Mouse (Mus musculus): ENCODE results near the gene Acadm. TPM values are rescaled to one million over a fixed set of nuclear protein-coding genes. Genes with fewer than 3 reads are reported as not detected.

Gene Acadm
- total RNA-seq (2021) = 10 to 100 TPM; 39.9 to 41.1 TPM
- long read RNA-seq, experiment 1, transcript Acadm-201 (12 exons, 2,047 nt) = major isoform, 54 of 65 reads
- long read RNA-seq, experiment 1, partial matches to known transcripts = 5 of 65 reads
- long read RNA-seq, experiment 1, other reads (novel, unspliced or antisense) = 6 of 65 reads
- long read RNA-seq, experiment 2, transcript Acadm-201 (12 exons, 2,047 nt) = major isoform, 51 of 61 reads
- long read RNA-seq, experiment 2, partial matches to known transcripts = 10 of 61 reads
- long read RNA-seq, experiment 2, other reads (novel, unspliced or antisense) = 0 of 61 reads

DNA sequence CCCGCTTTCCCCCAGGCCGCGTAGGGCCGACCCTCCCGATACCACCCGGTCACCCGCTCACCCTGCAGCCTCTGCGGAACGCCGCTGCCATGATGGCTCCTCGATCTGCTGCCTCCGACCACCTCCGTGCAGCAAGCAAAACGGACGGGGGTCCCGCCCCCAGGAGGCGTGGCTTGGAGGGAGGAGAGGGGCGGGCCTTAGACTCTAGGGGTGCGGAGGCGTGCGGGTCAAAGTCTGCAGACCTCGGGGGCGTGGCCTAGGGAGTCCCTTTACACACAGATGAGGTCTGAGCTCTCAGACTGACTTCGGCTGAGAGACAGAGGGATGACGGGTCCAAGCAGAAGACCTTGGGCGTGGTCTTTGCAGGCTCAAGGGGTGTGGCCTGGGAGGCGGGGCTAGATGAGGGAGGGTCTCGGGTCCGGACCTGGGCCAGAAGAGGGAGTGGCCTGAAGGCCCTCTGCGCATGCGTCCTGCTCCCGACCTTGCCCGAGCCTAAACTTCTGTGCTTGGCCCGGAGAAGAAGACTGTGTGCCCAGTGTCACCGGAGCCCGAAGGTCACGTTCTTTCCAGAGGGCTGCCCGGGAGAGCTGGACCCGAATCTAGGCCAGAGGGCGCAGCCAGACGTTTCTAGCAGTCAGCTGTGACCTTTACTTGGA lies at the start of gene Acadm:
TSS of gene Acadm (minus strand) at position 298 of the 656 bp plus-strand sequence.
- peak; percentile 90 to 92 for DNase-seq (ENCODE audit: low spot score in 2 of 2)

DNA sequence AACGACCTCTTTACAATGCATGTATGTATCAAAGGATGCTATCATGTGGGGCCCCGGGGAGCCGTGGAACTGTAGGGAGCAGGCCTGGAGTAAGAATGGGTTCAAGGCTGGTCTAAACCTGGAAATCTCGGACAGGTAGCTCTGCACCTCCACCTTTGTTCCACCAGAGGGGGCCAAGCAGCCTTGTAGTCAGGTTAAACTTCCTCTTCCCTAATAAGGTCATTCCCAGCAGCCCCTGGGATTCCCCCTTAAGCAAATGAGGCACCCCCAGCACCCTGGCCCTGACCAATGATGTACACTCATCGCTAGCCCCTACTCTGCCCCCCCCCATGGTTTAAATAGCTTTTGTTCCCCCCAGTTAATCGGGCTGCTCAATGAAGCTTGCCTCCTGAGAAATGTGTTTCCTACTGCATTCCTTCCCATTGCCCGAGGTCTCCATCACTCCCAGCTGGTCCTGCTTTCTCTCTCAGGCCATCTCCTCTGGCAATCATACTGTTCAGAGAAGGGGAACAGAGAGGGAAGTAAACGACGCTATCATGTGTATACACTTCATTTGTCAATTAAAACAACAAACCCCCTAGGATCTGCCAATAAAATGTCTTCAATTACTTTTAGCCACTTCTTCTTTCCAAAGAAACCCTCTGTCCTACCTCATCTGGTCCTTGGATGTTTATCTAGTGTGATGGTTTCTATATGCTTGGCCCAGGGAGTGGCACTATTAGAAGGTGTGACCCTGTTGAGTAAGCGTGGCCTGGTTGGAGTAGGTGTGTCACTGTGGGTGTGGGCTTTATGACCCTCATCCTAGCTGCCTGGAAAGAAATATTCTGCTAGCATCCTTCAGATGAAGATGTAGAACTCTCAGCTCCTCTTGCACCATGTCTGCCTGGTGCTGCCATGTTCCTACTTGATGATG lies 40.3 kb upstream of the Acadm start:
- peak; percentile 23 for DNase-seq (ENCODE audit: low spot score in 2 of 2)

DNA sequence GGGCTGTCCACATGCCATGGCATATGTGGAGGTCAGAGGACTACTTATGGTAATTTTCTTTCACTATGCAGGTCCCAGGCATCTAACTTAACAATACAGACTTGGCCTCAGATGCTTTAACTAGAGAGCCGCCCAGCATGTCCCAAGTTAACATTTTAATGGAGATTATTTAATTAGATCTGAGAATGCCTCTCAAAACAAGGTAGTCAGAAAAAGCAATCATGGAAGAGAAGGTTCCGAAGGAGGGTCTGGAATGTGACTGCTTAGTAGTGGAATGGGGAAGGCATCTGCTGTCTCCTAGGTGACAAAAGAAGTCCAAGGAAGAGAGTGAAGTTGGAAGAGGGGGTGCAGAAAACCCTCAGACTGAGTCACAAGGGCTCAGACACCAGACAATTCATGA lies 36.2 kb upstream of the Acadm start:
- DNase-seq (ENCODE audit: low spot score in 2 of 2) = no peak

- DNase-seq (ENCODE audit: low spot score in 2 of 2) = no peak
Measured at GRCm38 (mm10) chr3:153975791-153976190, 31.4 kb upstream of the Acadm start.

- DNase-seq (ENCODE audit: low spot score in 2 of 2) = no peak
Measured at GRCm38 (mm10) chr3:153975060-153975459, 30.6 kb upstream of the Acadm start.

DNA sequence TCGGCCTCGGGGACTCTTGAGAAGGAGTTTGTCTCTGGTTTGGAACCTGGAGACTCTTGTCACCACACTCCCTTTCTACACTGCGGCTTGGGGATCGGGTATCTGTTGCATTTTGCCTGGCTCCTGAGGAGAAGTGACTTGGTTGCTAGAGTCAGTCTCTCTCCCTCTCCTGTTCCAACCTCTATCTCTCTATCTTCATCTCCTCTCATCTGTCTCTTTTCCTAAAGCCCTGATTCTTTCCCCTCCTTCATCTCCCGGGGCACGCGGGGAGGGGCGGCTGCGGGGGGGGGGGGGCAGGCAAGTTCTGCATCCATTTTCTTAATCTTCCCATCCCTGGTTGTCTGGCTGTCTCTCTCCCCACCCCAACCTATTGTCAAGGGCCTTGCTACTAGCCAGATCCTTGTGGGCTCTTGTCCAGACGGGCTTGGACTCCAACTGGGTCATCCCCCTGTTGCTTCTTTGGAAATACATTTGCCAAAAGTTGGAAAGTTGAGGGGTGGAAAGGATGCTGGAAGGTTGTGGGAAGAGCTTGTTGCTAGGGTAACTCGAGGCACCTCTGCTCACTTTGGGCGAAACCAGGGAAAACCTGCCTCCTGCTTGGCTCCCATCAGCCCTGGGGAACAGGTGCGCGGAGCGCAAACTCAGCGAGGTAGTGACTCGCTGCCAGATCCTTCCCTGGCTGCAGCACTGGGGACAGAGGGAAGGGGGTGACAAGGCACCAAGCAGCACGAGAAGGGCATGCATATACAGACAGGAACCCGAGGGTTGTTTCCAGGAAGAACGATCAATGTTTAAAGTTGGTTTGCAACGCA lies 29.7 kb upstream of the Acadm start:
- DNase-seq (ENCODE audit: low spot score in 2 of 2) = no peak

- DNase-seq (ENCODE audit: low spot score in 2 of 2) = peak; percentile 58 to 65
Measured at GRCm38 (mm10) chr3:153973171-153973948, 28.9 kb upstream of the Acadm start, which contains the start of gene Slc44a5. Slc44a5 (plus strand) TSS chr3:153973436.

DNA sequence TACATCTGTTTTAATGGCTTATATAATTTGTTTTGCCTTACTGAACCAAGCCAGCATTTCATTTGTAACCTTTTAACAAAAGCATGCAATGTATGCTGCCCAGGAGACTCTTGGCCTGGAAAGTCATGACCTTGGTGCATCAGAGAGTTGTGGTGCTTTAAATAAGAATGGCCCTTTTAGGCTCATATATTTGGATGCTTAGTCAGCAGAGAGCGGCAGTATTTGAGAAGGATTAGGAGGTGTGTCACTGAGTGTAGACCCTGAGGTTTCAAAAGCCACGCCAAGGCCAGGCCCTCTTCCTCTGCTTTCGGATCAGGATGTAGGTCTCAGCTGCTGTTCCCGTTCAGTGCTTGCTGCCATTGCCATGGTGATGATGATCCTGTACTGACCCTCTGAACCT lies 25.0 kb upstream of the Acadm start:
- DNase-seq (ENCODE audit: low spot score in 2 of 2) = no peak

GRCm38 (mm10) chr3:153968549-153968948 lies 24.1 kb upstream of the Acadm start:
- DNase-seq (ENCODE audit: low spot score in 2 of 2) = peak in 1 of 2 experiments; percentile 32

DNA sequence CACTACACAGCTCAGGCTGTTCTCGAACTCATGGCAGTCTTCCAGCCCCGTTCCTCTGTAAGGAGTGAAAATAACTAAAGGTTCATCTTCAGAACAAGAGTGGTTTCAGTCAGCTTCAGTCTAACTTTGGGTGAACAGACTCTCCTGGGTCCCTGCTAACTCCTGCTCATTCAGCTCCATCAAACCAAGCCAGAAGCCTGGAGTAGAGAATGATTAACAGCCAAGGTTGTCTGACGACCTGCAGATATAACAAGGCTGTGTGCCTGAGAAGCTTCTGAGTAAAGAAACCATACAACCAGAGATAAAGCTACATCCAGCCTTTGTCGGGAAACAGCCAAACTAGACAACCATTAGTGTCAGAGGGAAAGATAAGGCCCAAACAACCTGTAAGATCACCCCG lies 23.0 kb upstream of the Acadm start:
- no peak for DNase-seq (ENCODE audit: low spot score in 2 of 2)

- no peak for DNase-seq (ENCODE audit: low spot score in 2 of 2)
Measured at GRCm38 (mm10) chr3:153961632-153962389, 17.4 kb upstream of the Acadm start.

DNA sequence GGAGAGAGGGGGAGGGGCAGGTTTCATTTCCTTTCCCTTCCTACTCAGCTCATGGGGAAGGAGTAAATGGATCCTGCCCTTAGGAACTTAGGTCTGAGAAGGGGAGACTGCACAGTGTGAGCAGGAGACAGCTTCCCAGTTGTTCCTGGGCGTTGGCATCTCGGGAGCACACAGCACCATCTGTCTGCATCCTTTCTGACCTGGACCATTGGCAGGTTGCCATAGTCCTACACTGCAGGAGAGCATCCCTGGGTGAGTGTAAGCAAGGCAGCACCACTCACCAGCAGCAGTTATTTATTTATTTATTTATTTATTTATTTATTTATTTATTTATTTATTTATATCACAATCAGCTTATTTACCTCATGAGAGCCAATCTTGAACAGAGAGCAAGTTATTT lies 16.5 kb upstream of the Acadm start:
- no peak for DNase-seq (ENCODE audit: low spot score in 2 of 2)

GRCm38 (mm10) chr3:153959731-153960207 lies 15.3 kb upstream of the Acadm start:
- DNase-seq (ENCODE audit: low spot score in 2 of 2) = no peak

DNA sequence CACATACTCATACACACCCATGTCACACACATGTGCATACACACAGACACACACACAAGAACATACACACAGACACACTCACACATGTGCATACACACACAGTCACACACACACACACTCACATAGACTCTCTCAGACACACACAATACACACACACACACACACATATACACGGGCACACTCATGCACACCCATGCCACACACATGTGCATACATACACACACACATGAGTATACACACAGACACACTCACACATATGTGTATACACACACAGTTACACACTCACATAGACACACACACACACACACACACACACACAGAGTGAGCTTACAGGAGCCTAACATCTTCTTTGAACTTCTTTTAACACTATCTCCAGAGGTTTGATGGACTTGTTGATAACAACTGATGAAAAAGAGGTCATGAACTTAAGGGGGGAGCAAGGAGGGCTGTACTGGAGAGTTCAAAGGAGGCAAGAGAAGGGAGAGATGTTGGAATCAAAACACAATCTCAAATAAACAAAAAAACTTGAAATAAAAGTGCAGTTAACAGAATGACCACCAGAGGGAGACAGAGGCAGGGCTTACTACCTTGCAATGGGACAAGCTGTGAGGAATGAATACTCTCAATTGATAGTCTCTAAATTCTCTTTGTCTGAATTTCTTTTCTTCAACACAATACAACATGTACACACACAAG lies 14.8 kb upstream of the Acadm start:
- DNase-seq (ENCODE audit: low spot score in 2 of 2) = peak in 1 of 2 experiments; percentile 30

GRCm38 (mm10) chr3:153957916-153958315 lies 13.5 kb upstream of the Acadm start:
- no peak for DNase-seq (ENCODE audit: low spot score in 2 of 2)

DNA sequence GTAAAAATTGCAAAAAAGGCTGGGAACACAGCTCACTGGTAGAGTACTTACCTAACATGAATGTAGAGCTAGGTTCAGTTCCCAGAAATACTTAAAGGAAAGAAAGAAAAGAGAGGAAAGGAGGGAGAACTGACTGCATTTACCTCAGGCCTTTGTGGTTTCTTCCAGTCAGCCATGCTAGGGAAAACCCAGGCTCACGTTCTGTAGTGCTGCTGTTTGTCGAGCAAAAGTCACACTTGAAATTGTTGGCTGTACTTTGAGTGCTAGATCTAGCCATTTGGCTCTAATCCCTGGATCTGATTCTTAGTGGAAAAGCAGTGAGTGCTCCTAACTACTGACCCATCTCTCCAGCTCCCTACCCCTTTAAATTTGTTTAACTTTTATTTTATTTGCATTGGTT lies 3.7 kb upstream of the Acadm start:
- no peak for DNase-seq (ENCODE audit: low spot score in 2 of 2)

DNA sequence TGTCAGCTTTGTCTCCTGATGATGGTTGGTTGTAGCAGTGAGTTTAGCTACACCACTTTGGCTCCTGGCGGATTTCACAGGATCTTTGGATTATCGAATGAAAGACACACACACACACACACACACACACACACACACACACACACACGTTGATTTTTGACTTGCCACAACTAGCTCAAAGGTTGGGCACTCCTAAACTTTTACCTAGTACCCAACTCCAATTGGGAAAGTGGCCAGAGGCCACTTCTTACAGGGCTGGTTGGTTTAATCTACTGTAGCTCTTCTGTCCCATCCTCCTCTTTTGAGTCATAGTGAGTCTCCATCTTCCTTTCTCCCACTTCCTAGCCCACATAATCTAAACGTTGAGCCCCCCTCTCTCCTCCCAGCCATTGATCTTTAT lies 2.8 kb upstream of the Acadm start:
- no peak for DNase-seq (ENCODE audit: low spot score in 2 of 2)

DNA sequence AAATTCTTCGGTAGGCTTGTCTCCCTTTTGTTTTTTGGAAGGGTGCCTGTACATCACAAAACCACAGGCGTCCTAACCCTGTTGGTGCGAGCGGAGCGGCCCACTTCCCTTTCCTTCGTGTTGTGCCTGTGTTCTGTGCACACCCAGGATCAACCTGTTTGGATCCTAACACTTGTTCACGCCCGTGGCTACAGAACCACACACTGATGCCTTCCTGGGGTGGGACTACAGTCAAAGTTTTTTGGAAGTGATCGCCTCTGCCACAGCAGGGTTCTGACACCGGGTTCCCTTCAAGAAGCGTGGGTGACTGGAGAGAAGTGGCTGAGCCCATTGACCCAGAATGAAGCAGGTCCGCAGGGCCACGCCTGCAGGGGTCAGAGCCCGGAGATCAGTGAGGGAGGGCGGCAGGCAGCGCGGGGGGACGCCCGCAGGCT lies 514 bp downstream of the Acadm start:
- DNase-seq (ENCODE audit: low spot score in 2 of 2) = peak in 1 of 2 experiments; percentile 7

All from left cerebral cortex, adult 18-20 months (tissue).